Mouse (Mus musculus) kidney, postnatal 14 days (tissue): ENCODE data around the gene Itgb4.

Experiments used
- DNase-seq: peaks from one replicate; pipeline ENCODE4 v3.0.0; 2022; ENCODE audit warnings: mixed read lengths

Gene Itgb4

DNA sequence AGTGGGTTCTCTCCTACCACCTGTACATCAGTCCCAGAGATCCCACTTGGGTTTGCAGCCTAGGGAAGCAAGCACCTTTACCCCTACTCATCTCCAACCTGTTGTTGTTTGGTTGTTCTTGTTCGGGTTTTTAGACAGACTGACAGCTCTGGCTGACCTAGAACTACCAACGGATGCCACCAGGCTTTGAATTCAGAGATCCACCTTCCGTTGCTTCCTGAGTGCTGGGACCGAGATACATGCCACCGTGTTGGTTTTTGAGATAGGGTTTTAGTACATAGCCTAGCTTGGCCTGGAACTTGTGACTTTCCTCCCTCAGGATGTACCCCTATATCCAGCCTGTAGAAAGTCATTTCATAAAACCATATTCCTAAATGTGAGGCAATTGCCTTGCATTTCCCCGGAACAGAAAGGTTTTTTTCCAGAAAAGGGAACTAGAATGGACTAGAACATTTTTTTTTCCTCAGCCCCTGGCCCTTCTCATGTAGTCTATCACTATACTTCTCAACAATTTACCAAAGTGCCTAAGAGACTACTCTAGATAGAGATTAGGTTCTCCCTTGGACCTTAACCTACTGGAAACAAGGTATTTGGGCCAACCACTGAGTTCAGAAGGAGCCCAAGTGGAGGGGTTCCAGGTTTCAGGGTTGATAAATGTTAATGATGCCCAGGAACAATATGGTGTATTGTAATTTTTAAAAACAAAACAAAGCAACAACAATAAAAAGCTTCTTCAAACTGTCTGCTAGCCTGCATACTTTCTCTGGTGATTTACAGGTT, 54.8 kb downstream of the Itgb4 start:
- DNase-seq: no peak

DNA sequence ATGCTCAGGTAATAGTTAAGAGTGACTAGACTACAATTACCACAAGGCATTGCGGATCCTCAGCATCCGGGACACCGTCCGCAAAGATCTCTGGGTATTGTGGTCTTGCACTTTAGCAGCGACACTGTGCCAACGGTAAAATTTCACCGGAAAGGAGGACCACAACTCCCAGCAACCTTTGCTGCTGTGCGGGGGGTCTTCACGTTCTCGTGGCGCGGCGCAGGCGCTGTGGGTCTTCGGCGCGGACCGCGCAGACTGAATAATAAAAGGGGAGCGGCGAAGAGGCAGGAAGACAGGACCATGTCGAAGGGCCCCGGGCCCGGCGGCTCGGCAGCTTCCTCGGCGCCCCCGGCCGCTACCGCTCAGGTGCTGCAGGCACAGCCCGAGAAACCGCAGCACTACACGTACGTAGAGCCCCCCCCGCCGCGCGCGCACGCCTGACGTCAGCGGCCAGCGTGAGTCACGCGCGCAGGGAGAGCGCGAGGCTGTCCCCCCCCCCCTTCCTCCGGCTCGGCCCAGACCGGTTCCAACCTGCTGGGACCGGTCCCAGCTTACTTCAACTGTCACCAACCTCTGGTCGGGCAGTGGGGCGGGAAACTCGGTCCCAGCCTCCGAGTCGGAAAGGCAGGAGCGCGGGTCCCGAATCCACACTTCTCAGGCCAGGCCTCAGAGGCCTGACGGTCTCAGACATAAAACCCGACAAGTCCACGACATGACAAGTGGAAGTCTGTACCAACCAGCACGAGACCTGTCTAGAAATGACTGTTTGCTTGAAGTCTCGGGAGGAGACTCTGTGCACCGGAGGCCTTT, 55.8 kb downstream of the Itgb4 start, which contains the start of gene Unk:
Gene Unk (plus strand): TSS at position 235 of the 810 bp plus-strand sequence.
- peak; percentile 98 for DNase-seq

- DNase-seq: no peak
These were observed 56.7 kb downstream of the Itgb4 start for GRCm38 (mm10) chr11:116030898-116031845.

- DNase-seq: no peak
These were observed 60.1 kb downstream of the Itgb4 start for GRCm38 (mm10) chr11:116034584-116034983.

DNA sequence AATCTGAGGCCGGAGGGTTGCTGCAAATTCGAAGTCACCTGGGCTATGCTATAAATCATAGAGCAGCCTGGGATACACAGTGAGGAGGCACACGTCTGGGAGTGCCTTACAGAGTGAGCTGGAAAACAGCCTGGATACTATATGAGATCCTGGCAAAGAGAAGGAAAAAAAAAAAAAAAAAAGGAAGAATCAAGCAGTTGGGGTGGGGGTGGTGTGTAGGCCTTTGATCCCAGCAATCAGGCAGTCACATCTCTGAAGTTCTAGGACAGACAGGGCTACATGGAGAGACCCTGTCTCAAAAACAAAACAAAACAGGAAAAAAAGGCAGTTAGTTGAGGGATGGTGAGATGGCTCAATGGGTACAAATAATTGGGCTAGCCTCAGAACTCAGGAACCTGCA, 62.2 kb downstream of the Itgb4 start:
- DNase-seq: no peak

GRCm38 (mm10) chr11:116037826-116038225, 63.3 kb downstream of the Itgb4 start:
- DNase-seq: no peak

- DNase-seq: no peak
These were observed 66.1 kb downstream of the Itgb4 start for GRCm38 (mm10) chr11:116040593-116040992.

- no peak for DNase-seq
These were observed 67.3 kb downstream of the Itgb4 start for GRCm38 (mm10) chr11:116041833-116042232.

GRCm38 (mm10) chr11:116042372-116043138, 68.0 kb downstream of the Itgb4 start:
- no peak for DNase-seq

- no peak for DNase-seq
These were observed 68.8 kb downstream of the Itgb4 start for GRCm38 (mm10) chr11:116043286-116043685.

GRCm38 (mm10) chr11:116045173-116045572, 70.7 kb downstream of the Itgb4 start:
- DNase-seq: no peak

GRCm38 (mm10) chr11:116049610-116050009, 75.1 kb downstream of the Itgb4 start:
- DNase-seq: no peak

DNA sequence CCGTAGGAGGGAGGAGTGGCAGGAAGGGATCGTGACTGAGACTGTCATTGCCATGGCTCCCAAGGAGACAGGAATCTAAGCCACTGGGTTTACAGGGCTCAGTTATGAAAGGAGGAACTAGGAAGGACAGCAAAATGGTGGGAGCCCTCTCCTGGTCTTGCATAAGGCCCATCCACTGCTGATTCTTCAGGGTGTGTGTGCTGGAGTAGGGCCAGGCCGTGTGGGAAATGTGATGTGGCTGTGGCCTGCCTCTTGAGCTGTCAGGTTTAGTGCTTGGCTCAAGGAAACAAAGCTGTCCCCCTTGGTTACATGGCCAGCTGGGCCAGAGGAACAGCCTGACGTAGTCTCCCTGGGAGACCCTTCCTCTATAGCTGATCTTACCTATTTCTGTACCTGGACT, 75.7 kb downstream of the Itgb4 start:
- no peak for DNase-seq

DNA sequence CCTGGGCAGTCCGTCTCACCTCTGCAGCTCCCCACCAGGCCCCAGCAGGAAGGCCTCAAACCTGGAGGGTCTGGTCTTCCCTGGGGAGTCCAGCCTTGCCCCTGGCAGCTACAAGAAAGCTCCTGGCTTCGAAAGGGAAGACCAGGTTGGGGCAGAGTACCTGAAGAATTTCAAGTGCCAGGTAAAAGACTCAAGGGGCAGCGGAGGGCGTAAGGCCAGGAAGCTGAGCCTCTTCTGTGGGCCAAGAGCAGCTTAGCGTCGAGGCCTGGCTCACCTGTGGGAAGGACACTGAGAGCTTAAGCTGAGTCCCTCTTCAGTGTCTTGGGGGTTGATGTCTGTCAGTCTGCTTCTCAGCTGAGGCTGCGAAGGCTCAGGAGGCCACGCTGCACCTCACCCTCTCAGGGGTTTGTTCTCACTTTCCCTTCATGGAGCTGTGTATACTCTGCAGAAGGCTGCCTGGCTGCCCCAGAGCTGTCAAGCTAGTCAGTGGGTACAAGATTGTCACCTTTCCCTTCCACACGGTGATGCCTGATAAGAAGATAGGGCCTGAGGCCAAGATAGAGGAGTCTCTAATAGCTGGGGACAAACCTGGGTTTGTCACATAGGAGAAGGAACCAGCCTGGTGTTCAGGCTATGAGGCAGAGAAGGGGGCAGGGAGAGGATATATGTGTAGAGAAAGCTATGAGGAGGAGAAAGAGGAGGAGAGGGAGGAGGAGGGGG, 79.2 kb downstream of the Itgb4 start:
- DNase-seq: no peak

GRCm38 (mm10) chr11:116055873-116056272, 81.4 kb downstream of the Itgb4 start:
- no peak for DNase-seq

GRCm38 (mm10) chr11:116057237-116057881, 82.8 kb downstream of the Itgb4 start:
- DNase-seq: no peak
